Mouse (Mus musculus) lung, adult 2 months (tissue): ENCODE results near the gene Carhsp1.

Experiments
- CTCF ChIP-seq: fragments of 200-500 bp; IDR thresholded peaks from 2 replicates; pipeline ENCODE4 v1.5.1; 2011; ENCODE audit warnings: mild to moderate bottlenecking, low read length, control low read depth; ENCODE audit not compliant: insufficient read depth
- POLR2A ChIP-seq: fragments of 200-500 bp; IDR thresholded peaks from 2 replicates; pipeline ENCODE4 v1.6.1; 2011; ENCODE audit warnings: low read depth, mild to moderate bottlenecking, control low read depth, low read length, borderline replicate concordance; ENCODE audit errors: extremely low read depth

- TF ChIP-seq CTCF (no peak), POLR2A (no peak)
These were observed 32.3 kb downstream of the Carhsp1 start for GRCm38 (mm10) chr16:8639466-8640191.
